Mouse (Mus musculus): ENCODE measurements around the gene Kti12.

The Kti12 gene

GRCm38 (mm10) chr4:108869730-108870374, 22.3 kb downstream of the Kti12 start:
- DNase-seq (ENCODE audit: low spot score in 2 of 2) = peak; percentile 65

DNA sequence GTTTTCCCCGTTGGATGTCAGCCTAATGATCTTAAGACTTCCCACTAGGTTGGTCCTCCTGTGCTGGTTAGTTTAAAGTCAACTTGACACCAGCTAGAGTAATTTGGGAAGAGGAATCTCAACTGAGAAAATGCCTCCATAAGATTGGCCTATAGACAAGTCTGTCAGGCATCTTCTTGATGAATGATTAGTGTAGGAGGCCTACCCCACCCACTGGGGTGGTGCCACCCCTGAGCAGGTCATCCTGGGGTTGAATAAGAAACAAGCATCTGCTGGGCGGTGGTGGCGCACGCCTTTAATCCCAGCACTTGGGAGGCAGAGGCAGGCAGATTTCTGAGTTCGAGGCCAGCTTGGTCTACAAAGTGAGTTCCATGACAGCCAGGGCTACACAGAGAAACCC, 26.2 kb downstream of the Kti12 start:
- no peak for DNase-seq (ENCODE audit: low spot score in 2 of 2)

DNA sequence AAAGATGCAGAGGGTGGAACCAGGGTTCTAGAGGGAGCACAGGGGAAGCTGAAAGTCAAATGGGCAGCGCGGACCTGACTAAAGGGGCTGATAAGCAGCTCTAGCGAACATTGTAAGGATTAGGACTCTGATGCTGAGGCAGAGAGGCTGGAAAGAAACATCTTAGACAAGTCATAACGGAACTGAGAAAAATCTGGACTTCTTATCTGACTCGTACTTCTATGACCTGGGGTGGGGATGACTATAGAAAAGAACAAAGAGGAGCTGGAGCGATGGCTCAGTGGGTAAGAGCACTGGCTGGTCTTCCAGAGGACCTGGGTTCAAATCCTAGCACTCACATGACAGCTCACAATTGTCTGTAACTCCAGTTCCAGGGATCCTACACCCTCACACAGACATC, 30.3 kb downstream of the Kti12 start:
- DNase-seq (ENCODE audit: low spot score in 2 of 2) = no peak

- peak; percentile 43 to 54 for DNase-seq (ENCODE audit: low spot score in 2 of 2)
Measured at GRCm38 (mm10) chr4:108878963-108879822, 31.6 kb downstream of the Kti12 start, which contains the start of gene Rab3b. Gene Rab3b, plus strand, starts transcription at chr4:108879063.

DNA sequence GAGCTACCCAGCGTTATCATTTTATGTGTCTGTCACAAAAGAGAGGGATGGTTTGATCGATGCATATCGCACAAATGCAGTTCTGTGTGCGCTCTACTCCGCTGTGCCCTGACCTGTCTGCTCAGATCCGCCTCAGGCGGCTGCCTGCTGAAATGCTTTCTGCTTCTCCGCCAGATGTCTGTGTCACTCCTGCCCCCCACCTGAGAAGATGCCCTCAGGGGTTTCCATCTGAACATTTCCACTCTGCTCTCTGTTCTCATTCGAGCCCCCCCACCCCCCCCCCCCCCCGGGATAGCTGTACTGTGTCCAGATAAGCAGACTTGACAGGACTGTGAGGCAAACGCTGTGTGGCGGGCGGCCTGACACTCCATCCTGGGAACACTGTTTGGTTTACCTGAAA, 36.2 kb downstream of the Kti12 start:
- no peak for DNase-seq (ENCODE audit: low spot score in 2 of 2)

- no peak for DNase-seq (ENCODE audit: low spot score in 2 of 2)
Measured at GRCm38 (mm10) chr4:108887456-108887855, 39.9 kb downstream of the Kti12 start.

- no peak for DNase-seq (ENCODE audit: low spot score in 2 of 2)
Measured at GRCm38 (mm10) chr4:108890876-108891275, 43.3 kb downstream of the Kti12 start.

Measured in spleen, postnatal 36 days (tissue).